Mouse (Mus musculus) ZHBTc4 (cell line): Measurements from ENCODE around the gene Cep112.

Experiments used
- DNase-seq: peaks from one replicate; pipeline ENCODE4 v3.0.0-alpha.2; 2011; ENCODE audit warnings: low read depth, low spot score

Gene Cep112

GRCm38 (mm10) chr11:108424889-108425591 is at the start of gene Cep112:
Gene Cep112 (plus strand): TSS chr11:108425192.
- DNase-seq = peak; percentile 100

GRCm38 (mm10) chr11:108376815-108377214 is 48.2 kb upstream of the Cep112 start:
- DNase-seq = no peak

GRCm38 (mm10) chr11:108377680-108378362 is 47.2 kb upstream of the Cep112 start:
- DNase-seq = peak; percentile 89

- no peak for DNase-seq
These were observed 46.6 kb upstream of the Cep112 start for GRCm38 (mm10) chr11:108378363-108378751.

- no peak for DNase-seq
These were observed 42.3 kb upstream of the Cep112 start for GRCm38 (mm10) chr11:108382664-108383063.

- DNase-seq = no peak
These were observed 39.9 kb upstream of the Cep112 start for GRCm38 (mm10) chr11:108384920-108385665.

- DNase-seq = no peak
These were observed 39.3 kb upstream of the Cep112 start for GRCm38 (mm10) chr11:108385666-108386024.

- no peak for DNase-seq
These were observed 29.9 kb upstream of the Cep112 start for GRCm38 (mm10) chr11:108395061-108395460.

- DNase-seq = no peak
These were observed 28.7 kb upstream of the Cep112 start for GRCm38 (mm10) chr11:108396076-108396829.

GRCm38 (mm10) chr11:108409876-108410644 is 14.9 kb upstream of the Cep112 start:
- DNase-seq = no peak

- DNase-seq = no peak
These were observed 8.6 kb upstream of the Cep112 start for GRCm38 (mm10) chr11:108416360-108416759.

GRCm38 (mm10) chr11:108418540-108418939 is 6.5 kb upstream of the Cep112 start:
- peak; percentile 42 for DNase-seq

GRCm38 (mm10) chr11:108419242-108419641 is 5.8 kb upstream of the Cep112 start:
- no peak for DNase-seq

GRCm38 (mm10) chr11:108420751-108421150 is 4.2 kb upstream of the Cep112 start:
- DNase-seq = peak; percentile 87

- DNase-seq = no peak
These were observed 1.8 kb upstream of the Cep112 start for GRCm38 (mm10) chr11:108423221-108423620.

GRCm38 (mm10) chr11:108424111-108424510 is 881 bp upstream of the Cep112 start:
- DNase-seq = peak; percentile 92

- DNase-seq = peak; percentile 30
These were observed 565 bp downstream of the Cep112 start for GRCm38 (mm10) chr11:108425592-108425921.

GRCm38 (mm10) chr11:108426086-108426485 is 1.1 kb downstream of the Cep112 start:
- DNase-seq = no peak

- DNase-seq = no peak
These were observed 2.2 kb downstream of the Cep112 start for GRCm38 (mm10) chr11:108427191-108427590.

- no peak for DNase-seq
These were observed 4.1 kb downstream of the Cep112 start for GRCm38 (mm10) chr11:108429076-108429475.

- DNase-seq = no peak
These were observed 19.0 kb downstream of the Cep112 start for GRCm38 (mm10) chr11:108443893-108444563.
